Mouse (Mus musculus) naive thymus-derived CD4-positive, alpha-beta T cell, adult 2 months (primary cell): ENCODE measurements around the gene Slc9a6.

ENCODE experiments used
- DNase-seq: peaks from one replicate; pipeline ENCODE4 v3.0.0-alpha.2; 2011; ENCODE audit warnings: low read depth

Gene Slc9a6

GRCm38 (mm10) chrX:56665226-56665973 lies 55.8 kb downstream of the Slc9a6 start:
- no peak for DNase-seq

- DNase-seq: no peak
Measured at GRCm38 (mm10) chrX:56667296-56667695, 57.7 kb downstream of the Slc9a6 start.

- DNase-seq: no peak
Measured at GRCm38 (mm10) chrX:56668051-56668450, 58.5 kb downstream of the Slc9a6 start.

DNA sequence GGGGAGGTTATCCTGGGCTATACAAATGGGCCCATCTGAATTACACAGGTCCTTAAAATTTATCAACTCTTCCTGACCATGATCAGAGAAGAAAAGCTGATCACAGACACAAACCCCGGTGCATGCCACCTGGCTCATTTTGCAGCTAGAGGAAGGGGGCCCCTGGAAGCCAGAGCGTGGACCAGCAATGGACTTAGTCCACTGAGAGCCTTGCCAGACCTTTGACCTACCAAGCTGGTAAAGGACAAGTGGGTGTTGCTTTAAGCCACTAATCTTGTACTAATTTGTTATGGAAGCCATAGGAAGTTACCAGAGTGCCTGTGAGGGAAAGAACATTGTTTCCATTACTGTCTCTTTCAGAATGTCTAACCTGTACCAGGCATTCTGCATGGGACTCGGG lies 58.9 kb downstream of the Slc9a6 start:
- DNase-seq: no peak

DNA sequence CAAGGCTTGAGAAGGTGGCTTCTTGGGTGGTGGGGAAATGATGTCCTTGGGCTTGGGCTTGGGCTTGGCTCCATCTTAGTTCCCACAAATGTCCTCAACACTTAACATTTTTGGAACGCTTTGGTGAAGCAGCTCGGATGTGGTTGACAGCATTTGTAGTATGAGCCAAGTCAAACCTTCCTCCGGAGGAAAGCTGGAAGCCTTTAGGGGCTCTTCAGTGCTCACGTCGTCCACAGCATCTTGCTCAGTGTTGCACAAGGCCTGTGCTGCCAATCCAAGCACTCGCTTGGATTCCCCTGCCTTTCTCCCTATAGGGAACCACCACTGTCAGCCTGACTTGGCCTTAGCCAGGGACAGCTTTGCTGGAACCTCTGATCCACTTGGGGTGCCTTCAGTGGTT lies 66.0 kb downstream of the Slc9a6 start:
- DNase-seq: no peak

- no peak for DNase-seq
Measured at GRCm38 (mm10) chrX:56677736-56678135, 68.2 kb downstream of the Slc9a6 start.

GRCm38 (mm10) chrX:56679066-56679465 lies 69.5 kb downstream of the Slc9a6 start:
- DNase-seq: no peak

- no peak for DNase-seq
Measured at GRCm38 (mm10) chrX:56682156-56682720, 72.7 kb downstream of the Slc9a6 start.

DNA sequence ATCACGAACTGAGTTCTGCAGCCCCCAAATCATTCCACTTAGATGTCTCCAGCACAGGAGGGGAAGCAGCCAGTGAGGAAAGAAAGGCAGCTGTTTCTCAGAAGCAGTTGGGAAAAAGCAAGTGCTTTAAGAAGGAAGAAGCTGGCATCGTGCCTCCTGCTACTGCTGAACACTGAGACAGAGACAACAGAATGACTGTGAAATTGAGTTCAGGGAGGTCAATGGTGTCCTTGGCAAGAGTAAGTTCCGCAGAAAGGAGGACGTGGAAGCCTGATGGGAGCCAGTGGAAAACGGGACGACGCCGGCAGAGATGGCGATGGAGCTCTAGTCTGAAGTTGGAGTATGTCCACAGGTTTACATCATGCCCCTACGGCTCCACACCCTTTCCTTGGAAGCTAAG lies 74.0 kb downstream of the Slc9a6 start:
- DNase-seq: no peak

DNA sequence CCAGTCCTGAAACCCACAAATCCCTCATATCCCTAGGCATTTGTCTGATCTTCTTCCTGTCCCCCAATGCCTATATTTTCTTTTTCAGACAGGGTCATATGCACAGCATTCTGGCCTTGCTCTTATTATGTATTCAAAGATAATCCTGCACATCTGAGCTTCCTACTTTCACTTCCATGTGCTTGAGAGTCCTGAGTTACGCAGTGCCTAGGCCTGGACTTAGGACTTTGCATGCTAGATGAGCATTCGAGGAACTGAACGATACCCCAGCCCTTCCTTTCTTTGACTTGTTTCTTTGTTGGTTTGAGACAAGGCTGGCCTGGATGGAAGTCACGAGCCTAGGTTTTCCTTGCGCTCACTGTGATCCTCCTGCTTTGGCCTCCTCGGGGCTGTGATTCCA lies 83.0 kb downstream of the Slc9a6 start:
- DNase-seq: no peak

DNA sequence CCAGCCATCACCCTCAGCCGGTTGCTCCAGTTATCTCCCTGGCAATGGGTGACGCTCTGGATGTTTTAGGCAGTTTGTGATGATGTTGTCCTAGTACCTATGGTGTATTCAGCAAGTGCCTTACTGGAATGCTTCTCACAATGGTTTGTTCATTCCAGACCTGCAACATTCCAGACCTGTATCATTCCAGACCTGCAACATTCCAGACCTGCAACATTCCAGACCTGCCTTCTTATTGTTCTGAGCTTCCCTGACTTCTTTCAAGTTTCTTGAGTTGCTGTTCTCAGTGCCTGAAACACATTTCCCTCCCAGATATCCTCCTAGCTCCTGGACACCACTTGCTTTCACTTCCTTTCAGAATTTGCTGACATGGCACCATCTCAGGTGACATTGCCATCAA lies 85.0 kb downstream of the Slc9a6 start:
- DNase-seq: no peak

DNA sequence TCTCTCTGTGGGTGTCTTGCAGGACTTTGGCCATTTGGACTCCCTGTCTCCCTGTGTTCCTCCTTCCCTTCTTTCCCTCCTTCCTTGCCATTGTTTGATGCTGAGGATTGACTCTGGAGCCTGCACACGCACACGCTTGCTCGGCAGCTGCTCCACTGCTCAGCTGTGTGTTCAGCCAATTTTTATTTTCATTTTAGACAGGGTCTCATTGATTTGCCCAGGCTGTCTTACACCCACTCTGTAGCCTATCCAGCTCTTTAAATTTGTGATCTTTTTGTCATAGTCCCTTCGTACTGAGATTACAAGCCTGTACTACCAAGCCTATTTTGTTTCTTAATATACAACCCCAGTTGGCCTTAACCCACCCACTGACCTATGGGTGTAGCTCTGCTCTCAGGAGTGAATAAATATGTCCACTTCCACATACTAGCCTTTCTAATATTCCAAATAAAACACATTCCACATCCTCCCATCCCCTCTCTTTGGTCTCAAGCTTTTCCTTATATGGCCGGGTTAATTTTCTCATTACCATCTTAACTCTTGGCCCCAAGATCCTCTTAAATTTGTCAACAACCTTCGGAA lies 87.7 kb downstream of the Slc9a6 start:
- DNase-seq: no peak

DNA sequence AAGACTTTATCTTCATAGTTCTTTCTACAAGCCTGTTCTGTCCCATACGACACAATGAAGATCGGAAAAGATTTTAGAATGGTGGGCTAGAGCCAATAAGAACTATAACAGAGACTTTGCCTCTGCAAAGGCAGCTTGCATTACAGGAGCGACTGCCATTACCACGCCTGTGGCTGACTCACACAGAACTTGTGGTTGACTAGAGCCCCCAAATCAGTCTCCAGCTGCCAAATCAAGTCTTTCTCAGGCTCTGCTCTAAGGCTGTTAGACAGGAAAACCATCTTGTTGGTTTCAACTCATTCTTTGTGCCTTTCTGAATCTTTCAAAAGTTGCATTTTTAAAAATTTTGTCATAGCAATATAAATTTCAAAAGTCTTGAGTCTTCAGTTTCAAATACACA lies 88.3 kb downstream of the Slc9a6 start:
- no peak for DNase-seq

GRCm38 (mm10) chrX:56701261-56701660 lies 91.7 kb downstream of the Slc9a6 start:
- no peak for DNase-seq

DNA sequence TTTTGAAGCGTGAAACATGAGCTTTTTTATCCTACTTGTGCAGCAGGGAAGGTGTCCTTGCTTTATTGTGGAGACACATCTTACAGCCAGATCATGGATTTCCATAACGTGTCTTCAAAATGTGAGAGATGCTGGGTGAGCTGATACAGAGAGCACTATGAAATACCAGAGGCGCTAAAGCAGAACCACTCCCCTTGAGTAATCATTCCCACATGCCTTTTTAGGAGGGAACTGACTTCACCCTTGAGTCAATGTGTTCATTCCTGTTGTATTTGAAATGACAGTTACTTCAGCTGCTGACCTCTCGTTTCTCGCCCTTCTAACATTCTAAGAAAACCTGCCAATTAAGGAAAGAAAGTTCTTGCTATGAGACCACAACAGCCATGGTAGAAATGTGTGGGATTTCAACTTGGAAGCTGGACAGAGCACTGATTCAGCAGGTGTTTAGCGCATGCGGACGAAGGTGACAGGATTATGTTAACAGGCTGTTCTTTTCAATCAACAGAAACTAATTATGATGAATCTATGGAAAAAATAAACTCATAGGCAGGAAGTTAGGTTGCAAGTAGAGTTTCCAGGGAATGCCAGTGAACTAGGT lies 94.5 kb downstream of the Slc9a6 start:
- no peak for DNase-seq

GRCm38 (mm10) chrX:56708592-56709370 lies 99.2 kb downstream of the Slc9a6 start:
- no peak for DNase-seq

DNA sequence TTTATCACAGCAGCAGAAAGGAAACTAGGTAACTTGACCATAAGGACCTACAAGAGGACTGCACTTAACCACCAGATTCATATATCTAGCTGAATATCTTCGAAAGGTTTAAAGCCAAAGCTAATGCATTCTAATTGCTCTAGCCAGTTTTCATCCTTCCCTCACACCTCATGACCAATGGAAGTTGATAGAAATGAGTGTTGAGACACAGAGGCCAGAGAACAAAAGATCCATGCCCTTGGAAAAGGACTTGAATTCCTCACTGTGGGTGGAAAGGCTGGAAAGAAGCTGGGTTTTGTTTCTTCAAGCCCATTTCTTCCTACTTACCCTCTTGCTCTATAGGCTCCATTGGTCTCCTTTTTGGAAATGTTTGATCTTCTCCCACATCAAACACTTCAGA lies 101.0 kb downstream of the Slc9a6 start:
- DNase-seq: no peak

GRCm38 (mm10) chrX:56712666-56713065 lies 103.1 kb downstream of the Slc9a6 start:
- DNase-seq: no peak
